Mouse (Mus musculus): ENCODE data around the gene Polq. TPM values are rescaled to one million over a fixed set of nuclear protein-coding genes. Genes with fewer than 3 reads are reported as not detected.

Gene Polq
- 1 to 10 TPM; 1.8 to 2.2 TPM for total RNA-seq (2021)

GRCm38 (mm10) chr16:37011061-37011921, at the start of gene Polq:
Gene Polq (plus strand): TSS chr16:37011786.
- intact Hi-C loops (cut with DNase I), result loop anchor here (2.0 to 10.0 kb wide), 6 partner anchors 20 to 936 kb away; partner anchors contain the start of genes Ccdc58, Eaf2, Fam162a and Fbxo40

GRCm38 (mm10) chr16:36963415-36963814, 48.2 kb upstream of the Polq start:
- intact Hi-C loops (cut with DNase I), result no loop called here
- DNase-seq, result no peak

More at GRCm38 (mm10) chr16:37011061-37011921, at the start of gene Polq:
- DNase-seq, result peak; percentile 96 to 98

- intact Hi-C loops (cut with DNase I), result no loop called here
- no peak for DNase-seq
Observed at GRCm38 (mm10) chr16:36979127-36979526, 32.5 kb upstream of the Polq start.

- intact Hi-C loops (cut with DNase I), result no loop called here
- DNase-seq, result no peak
Observed at GRCm38 (mm10) chr16:36983796-36984195, 27.8 kb upstream of the Polq start.

GRCm38 (mm10) chr16:36985636-36986042, 25.9 kb upstream of the Polq start:
- peak in 1 of 2 experiments; percentile 35 for DNase-seq
- intact Hi-C loops (cut with DNase I), result loop anchor here (5.0 kb wide), 1 partner anchor 38 kb away; no protein-coding TSS in a partner anchor

GRCm38 (mm10) chr16:36987399-36987798, 24.2 kb upstream of the Polq start:
- intact Hi-C loops (cut with DNase I), result loop anchor here (5.0 kb wide), 1 partner anchor 40 kb away; no protein-coding TSS in a partner anchor
- DNase-seq, result no peak

GRCm38 (mm10) chr16:36988066-36988465, 23.5 kb upstream of the Polq start:
- no peak for DNase-seq
- intact Hi-C loops (cut with DNase I), result loop anchor here (5.0 kb wide), 1 partner anchor 41 kb away; no protein-coding TSS in a partner anchor

- intact Hi-C loops (cut with DNase I), result loop anchor here (5.0 kb wide), 1 partner anchor 42 kb away; no protein-coding TSS in a partner anchor
- DNase-seq, result peak; percentile 49 to 57
Observed at GRCm38 (mm10) chr16:36989493-36989892, 22.1 kb upstream of the Polq start.

- intact Hi-C loops (cut with DNase I), result loop anchor here (2.0 to 5.0 kb wide), 2 partner anchors 21 to 43 kb away; partner anchors contain the start of gene Polq
- peak; percentile 64 to 69 for DNase-seq
Observed at GRCm38 (mm10) chr16:36989999-36990625, 21.5 kb upstream of the Polq start, which contains the start of gene Fbxo40. Gene Fbxo40 (minus strand): TSS chr16:36990467.

GRCm38 (mm10) chr16:36997650-36998049, 13.9 kb upstream of the Polq start:
- DNase-seq, result no peak
- intact Hi-C loops (cut with DNase I), result no loop called here

GRCm38 (mm10) chr16:36999366-36999972, 12.1 kb upstream of the Polq start:
- intact Hi-C loops (cut with DNase I), result no loop called here

GRCm38 (mm10) chr16:37009262-37009661, 2.3 kb upstream of the Polq start:
- no peak for DNase-seq
- intact Hi-C loops (cut with DNase I), result loop anchor here (2.0 to 5.0 kb wide), 2 partner anchors 64 to 122 kb away; no protein-coding TSS in a partner anchor

More at GRCm38 (mm10) chr16:36999366-36999972, 12.1 kb upstream of the Polq start:
- DNase-seq, result no peak

- DNase-seq, result peak; percentile 64 to 78
Observed at GRCm38 (mm10) chr16:37010370-37010769, 1.2 kb upstream of the Polq start.

GRCm38 (mm10) chr16:37011922-37012289, 320 bp downstream of the Polq start:
- intact Hi-C loops (cut with DNase I), result loop anchor here (2.0 to 10.0 kb wide), 6 partner anchors 21 to 937 kb away; partner anchors contain the start of genes Ccdc58, Eaf2, Fam162a and Fbxo40
- DNase-seq, result no peak

More at GRCm38 (mm10) chr16:37010370-37010769, 1.2 kb upstream of the Polq start:
- intact Hi-C loops (cut with DNase I), result loop anchor here (2.0 to 10.0 kb wide), 6 partner anchors 20 to 936 kb away; partner anchors contain the start of genes Ccdc58, Eaf2, Fam162a and Fbxo40

GRCm38 (mm10) chr16:37012336-37012735, 750 bp downstream of the Polq start:
- no peak for DNase-seq
- intact Hi-C loops (cut with DNase I), result loop anchor here (10.0 kb wide), 2 partner anchors 288 to 938 kb away; partner anchors contain the start of genes Ccdc58 and Fam162a

GRCm38 (mm10) chr16:37027581-37027980, 16.0 kb downstream of the Polq start:
- DNase-seq, result no peak
- intact Hi-C loops (cut with DNase I), result no loop called here

GRCm38 (mm10) chr16:37031996-37032395, 20.4 kb downstream of the Polq start:
- intact Hi-C loops (cut with DNase I), result no loop called here
- DNase-seq, result no peak

- no peak for DNase-seq
- intact Hi-C loops (cut with DNase I), result no loop called here
Observed at GRCm38 (mm10) chr16:37034751-37035150, 23.2 kb downstream of the Polq start.

- DNase-seq, result no peak
- intact Hi-C loops (cut with DNase I), result no loop called here
Observed at GRCm38 (mm10) chr16:37059631-37060030, 48.0 kb downstream of the Polq start.

GRCm38 (mm10) chr16:37061261-37061660, 49.7 kb downstream of the Polq start:
- no peak for DNase-seq

More at GRCm38 (mm10) chr16:37061261-37061660, 49.7 kb downstream of the Polq start:
- intact Hi-C loops (cut with DNase I), result no loop called here

Data from heart, postnatal 10 days (tissue).